Mouse (Mus musculus): ENCODE results near the gene Stat1.
A peak's percentile ranks its signal among the peaks of the same experiment; 100 is the strongest.

Stat1 gene

GRCm38 (mm10) chr1:52118860-52119591 is at the start of gene Stat1:
TSS of gene Stat1 (plus strand) at chr1:52119440.
- DNase-seq (ENCODE audit: low spot score in 2 of 2), result peak; percentile 77 to 88

GRCm38 (mm10) chr1:52079724-52080367 is 39.4 kb upstream of the Stat1 start:
- DNase-seq (ENCODE audit: low spot score in 2 of 2), result no peak

- no peak for DNase-seq (ENCODE audit: low spot score in 2 of 2)
Observed at GRCm38 (mm10) chr1:52080375-52080774, 38.9 kb upstream of the Stat1 start.

GRCm38 (mm10) chr1:52086236-52086635 is 33.0 kb upstream of the Stat1 start:
- no peak for DNase-seq (ENCODE audit: low spot score in 2 of 2)

GRCm38 (mm10) chr1:52087128-52087527 is 32.1 kb upstream of the Stat1 start:
- no peak for DNase-seq (ENCODE audit: low spot score in 2 of 2)

GRCm38 (mm10) chr1:52088634-52089033 is 30.6 kb upstream of the Stat1 start:
- no peak for DNase-seq (ENCODE audit: low spot score in 2 of 2)

GRCm38 (mm10) chr1:52098618-52099232 is 20.5 kb upstream of the Stat1 start:
- DNase-seq (ENCODE audit: low spot score in 2 of 2), result peak in 1 of 2 experiments; percentile 46

- peak in 1 of 2 experiments; percentile 63 for DNase-seq (ENCODE audit: low spot score in 2 of 2)
Observed at GRCm38 (mm10) chr1:52100496-52100895, 18.7 kb upstream of the Stat1 start.

- no peak for DNase-seq (ENCODE audit: low spot score in 2 of 2)
Observed at GRCm38 (mm10) chr1:52102795-52103194, 16.4 kb upstream of the Stat1 start.

GRCm38 (mm10) chr1:52107206-52107605 is 12.0 kb upstream of the Stat1 start:
- no peak for DNase-seq (ENCODE audit: low spot score in 2 of 2)

- DNase-seq (ENCODE audit: low spot score in 2 of 2), result no peak
Observed at GRCm38 (mm10) chr1:52111217-52111616, 8.0 kb upstream of the Stat1 start.

- DNase-seq (ENCODE audit: low spot score in 2 of 2), result no peak
Observed at GRCm38 (mm10) chr1:52112301-52112700, 6.9 kb upstream of the Stat1 start.

- DNase-seq (ENCODE audit: low spot score in 2 of 2), result no peak
Observed at GRCm38 (mm10) chr1:52113067-52113665, 6.1 kb upstream of the Stat1 start.

- DNase-seq (ENCODE audit: low spot score in 2 of 2), result peak; percentile 96 to 98
Observed at GRCm38 (mm10) chr1:52113666-52114069, 5.6 kb upstream of the Stat1 start.

GRCm38 (mm10) chr1:52116441-52116840 is 2.8 kb upstream of the Stat1 start:
- no peak for DNase-seq (ENCODE audit: low spot score in 2 of 2)

GRCm38 (mm10) chr1:52117777-52118176 is 1.5 kb upstream of the Stat1 start:
- no peak for DNase-seq (ENCODE audit: low spot score in 2 of 2)

GRCm38 (mm10) chr1:52119691-52120090 is 451 bp downstream of the Stat1 start:
- DNase-seq (ENCODE audit: low spot score in 2 of 2), result no peak

GRCm38 (mm10) chr1:52120191-52120590 is 951 bp downstream of the Stat1 start:
- DNase-seq (ENCODE audit: low spot score in 2 of 2), result no peak

GRCm38 (mm10) chr1:52121052-52121451 is 1.8 kb downstream of the Stat1 start:
- DNase-seq (ENCODE audit: low spot score in 2 of 2), result no peak

GRCm38 (mm10) chr1:52124818-52125217 is 5.6 kb downstream of the Stat1 start:
- DNase-seq (ENCODE audit: low spot score in 2 of 2), result no peak

- DNase-seq (ENCODE audit: low spot score in 2 of 2), result no peak
Observed at GRCm38 (mm10) chr1:52127350-52127749, 8.1 kb downstream of the Stat1 start.

GRCm38 (mm10) chr1:52129794-52130193 is 10.6 kb downstream of the Stat1 start:
- no peak for DNase-seq (ENCODE audit: low spot score in 2 of 2)

Measured in spleen, postnatal 10 days (tissue).